Mouse (Mus musculus) monocyte, adult 5-6 weeks (primary cell): ENCODE data around the gene Nhsl2. TPM values are rescaled to one million over a fixed set of nuclear protein-coding genes. Genes with fewer than 3 reads are reported as not detected.

ENCODE experiments used
- ATAC-seq: fragments of 153-309, 156-312 bp; replicated peaks from 2 replicates; pipeline ENCODE4 v1.8.0; 2017; ENCODE audit warnings: mild to moderate bottlenecking; ENCODE audit not compliant: low TSS enrichment, insufficient number of reproducible peaks, severe bottlenecking, poor library complexity, low FRiP score
- total RNA-seq: library from RNA; stranded (forward); fragments of 200-1000, 200-491, 200-594 nt; gene quantifications from 3 replicates; pipeline ENCODE4 v1.2.3, GENCODE M21; 2017

Nhsl2 gene
- total RNA-seq, 1 experiment from 2014 or later = 17.9 TPM

- peak; percentile 100 for ATAC-seq
Measured at GRCm38 (mm10) chrX:102119042-102119864, 270.1 kb downstream of the Nhsl2 start, which contains the start of gene Pin4. TSS of gene Pin4 (plus strand) at chrX:102119447.

DNA sequence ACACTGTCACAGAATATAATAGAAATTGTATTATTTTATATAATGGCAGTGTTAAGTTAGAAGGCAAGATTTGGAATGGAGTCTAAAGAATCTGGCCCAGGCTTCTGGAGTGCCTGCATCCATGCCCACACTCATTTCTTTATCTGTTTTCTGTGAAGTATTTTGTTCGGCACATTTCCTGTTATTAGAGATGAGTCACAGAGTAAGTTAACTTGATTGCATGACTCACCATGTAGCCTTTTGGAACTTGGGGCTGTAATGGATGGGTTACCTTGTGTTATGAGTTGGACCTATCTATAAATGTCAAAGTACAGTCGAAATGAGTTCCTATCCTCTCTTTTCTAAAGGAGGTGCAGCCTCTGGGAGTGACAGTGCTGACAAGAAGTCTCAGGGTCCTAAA lies 272.1 kb downstream of the Nhsl2 start:
- no peak for ATAC-seq

- no peak for ATAC-seq
Measured at GRCm38 (mm10) chrX:102141157-102141556, 292.0 kb downstream of the Nhsl2 start.

Other genes starting within 250 kb of the Nhsl2 start
- gene Ogt, start 209.3 kb upstream of the Nhsl2 start, total RNA-seq = 97.1 to 210 TPM (median 107 TPM) in 3 replicates
- 7.3 to 17.0 TPM (median 10.8 TPM) in 3 replicates for gene Cxcr3, start 115.1 kb upstream of the Nhsl2 start, total RNA-seq
- gene Gm4779, start 55.0 kb upstream of the Nhsl2 start, total RNA-seq = 0.87 TPM in 1 of 3 replicates, not detected in the others
- gene 8030474K03Rik, start 54.7 kb upstream of the Nhsl2 start, total RNA-seq = not detected in 3 replicates
- 1.6 to 3.7 TPM (median 2.1 TPM) in 3 replicates for gene Rtl5, start 221.9 kb downstream of the Nhsl2 start, total RNA-seq